Mouse (Mus musculus) small intestine, adult 2 months (tissue): Measurements from ENCODE around the gene St7.

Experiments
- CTCF ChIP-seq: fragments of 200-500 bp; IDR thresholded peaks from 2 replicates; pipeline ENCODE4 v1.5.1; 2012; ENCODE audit warnings: low read depth, mild to moderate bottlenecking, control low read depth, inconsistent platforms, low read length, moderate library complexity, mixed read lengths; ENCODE audit not compliant: insufficient replicate concordance, insufficient read length; ENCODE audit errors: extremely low read depth
- POLR2A ChIP-seq: fragments of 200-500 bp; IDR thresholded peaks from 2 replicates; pipeline ENCODE4 v1.6.1; 2012; ENCODE audit warnings: low read depth, mild to moderate bottlenecking, control low read depth, inconsistent platforms, low read length, moderate library complexity

- TF ChIP-seq POLR2A (no peak), CTCF (no peak)
Measured at GRCm38 (mm10) chr6:17719423-17719822, 26.7 kb downstream of the St7 start.
